Mouse (Mus musculus) liver, postnatal 0 days (tissue): Measurements from ENCODE around the gene Obsl1.

Source experiments
- CTCF ChIP-seq: sonication (generic); IDR thresholded peaks from 2 replicates; pipeline ENCODE4 v1.5.1; 2016; ENCODE audit warnings: antibody characterized with exemption, low read depth
- EP300 ChIP-seq: IDR thresholded peaks from 2 replicates; pipeline ENCODE4 v1.6.1; 2016; ENCODE audit warnings: antibody characterized with exemption, low read depth, mild to moderate bottlenecking

GRCm38 (mm10) chr1:75445751-75446611 lies 60.3 kb downstream of the Obsl1 start:
- TF ChIP-seq CTCF (peak; percentile 95), EP300 (no peak)
